Mouse (Mus musculus) neural tube, embryonic 14.5 days (tissue): Measurements from ENCODE around the gene Olfr315. TPM values are rescaled to one million over a fixed set of nuclear protein-coding genes. Genes with fewer than 3 reads are reported as not detected.
"Not testable (repeated sequence)": the region's sequence is repeated elsewhere in the genome, so short reads cannot be mapped to it uniquely, and the experiment has no call there.

Source experiments
- ATAC-seq: fragments of 200-750 bp; cut with Nextera tagmentation; 2 replicates; pipeline ENCODE4 v1.8.0; 2017; ENCODE audit warnings: low read depth, mild to moderate bottlenecking, moderate TSS enrichment, moderate library complexity
- H3K27ac ChIP-seq: fragments of 300-500 bp; sonication (generic); 2 replicates; pipeline ENCODE4 v1.5.1; 2014; ENCODE audit warnings: low read depth, mild to moderate bottlenecking, control low read depth, low read length, moderate library complexity, mixed read lengths
- H3K27me3 ChIP-seq: fragments of 300-500 bp; sonication (generic); 2 replicates; pipeline ENCODE4 v1.6.1; 2014; ENCODE audit warnings: low read length; ENCODE audit not compliant: control insufficient read depth, insufficient read depth
- H3K36me3 ChIP-seq: fragments of 300-500 bp; sonication (generic); 2 replicates; pipeline ENCODE4 v1.6.1; 2014; ENCODE audit warnings: low read length, mixed read lengths; ENCODE audit not compliant: control insufficient read depth, insufficient read depth
- H3K4me1 ChIP-seq: fragments of 300-500 bp; sonication (generic); 2 replicates; pipeline ENCODE4 v1.6.1; 2014; ENCODE audit warnings: low read length; ENCODE audit not compliant: control insufficient read depth, insufficient read depth
- H3K4me2 ChIP-seq: fragments of 300-500 bp; sonication (generic); 2 replicates; pipeline ENCODE4 v1.6.1; 2014; ENCODE audit warnings: mild to moderate bottlenecking, low read depth, low read length, control low read depth
- H3K4me3 ChIP-seq: fragments of 300-500 bp; sonication (generic); 2 replicates; pipeline ENCODE4 v1.5.1; 2014; ENCODE audit warnings: low read depth, low read length, control low read depth, mixed read lengths
- H3K9ac ChIP-seq: fragments of 300-500 bp; sonication (generic); replicated peaks from 2 replicates; pipeline ENCODE4 v1.6.1; 2014; ENCODE audit warnings: low read depth, mild to moderate bottlenecking, control low read depth, low read length, mixed read lengths
- H3K9me3 ChIP-seq: fragments of 300-500 bp; sonication (generic); 2 replicates; pipeline ENCODE4 v1.6.1; 2016; ENCODE audit warnings: low read length; ENCODE audit not compliant: control insufficient read depth
- WGBS: fragments of 180-500 bp; shearing (Covaris S2); extraction: QIAGEN DNeasy Blood & Tissue Kit; methylation state at CpG from one replicate; pipeline ENCODE4 v1.1.7; 2014; 5-methylcytosine and 5-hydroxymethylcytosine counted together
- polyA plus RNA-seq: library from polyadenylated mRNA; unstranded; fragments of >200 nt; fragmentation: Nextera tagmentation; extraction: Ambion mirVana; gene quantifications from 2 replicates; pipeline ENCODE4 v1.2.1, GENCODE M21; 2014

Gene Olfr315
- not detected in 2 replicates for polyA plus RNA-seq

GRCm38 (mm10) chr11:58772888-58773287, at the start of gene Olfr315:
TSS of gene Olfr315 (plus strand) at chr11:58773188.
- Histone ChIP-seq H3K9ac (no peak within 1 kb of the TSS), H3K27me3 (no peaks in the 10 kb centered on the region), H3K4me1 (no peaks in the 10 kb centered on the region), H3K4me3 (no peak within 1 kb of the TSS), H3K9me3 (no peaks in the 10 kb centered on the region), H3K36me3 (no peaks in the 10 kb centered on the region), H3K4me2 (no peak within 1 kb of the TSS), H3K27ac (no peak within 1 kb of the TSS)
- no peak for ATAC-seq

DNA sequence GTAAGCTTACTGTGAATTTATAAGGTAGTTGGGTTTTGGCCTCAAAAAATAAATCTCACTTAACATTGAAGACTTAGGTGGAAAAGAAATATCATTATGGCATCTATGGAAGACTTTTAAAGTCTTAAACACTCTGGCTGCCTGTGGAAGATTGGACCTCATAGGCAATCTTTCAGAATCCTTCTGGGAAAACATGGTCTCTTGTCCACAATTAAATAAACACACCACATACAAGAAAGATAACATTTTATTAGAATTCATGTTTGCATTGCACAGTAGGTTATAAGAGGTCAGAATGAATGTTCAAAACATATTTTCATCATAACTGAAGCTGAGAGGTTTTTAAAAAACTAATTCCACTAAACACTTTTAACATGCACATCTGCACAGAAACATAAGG, 49.1 kb upstream of the Olfr315 start, which contains the start of gene Olfr318:
TSS of gene Olfr318 (minus strand) at position 101 of the 400 bp plus-strand sequence.
- H3K9me3 ChIP-seq: no peaks in the 10 kb centered on the region
- no peaks in the 10 kb centered on the region for H3K36me3 ChIP-seq
- no peaks in the 10 kb centered on the region for H3K4me1 ChIP-seq
- no peak within 1 kb of the TSS for H3K4me3 ChIP-seq
- no peak for ATAC-seq
- no peak within 1 kb of the TSS for H3K9ac ChIP-seq
- H3K27ac ChIP-seq: no peak within 1 kb of the TSS
- no peak within 1 kb of the TSS for H3K4me2 ChIP-seq
- no peaks in the 10 kb centered on the region for H3K27me3 ChIP-seq

DNA sequence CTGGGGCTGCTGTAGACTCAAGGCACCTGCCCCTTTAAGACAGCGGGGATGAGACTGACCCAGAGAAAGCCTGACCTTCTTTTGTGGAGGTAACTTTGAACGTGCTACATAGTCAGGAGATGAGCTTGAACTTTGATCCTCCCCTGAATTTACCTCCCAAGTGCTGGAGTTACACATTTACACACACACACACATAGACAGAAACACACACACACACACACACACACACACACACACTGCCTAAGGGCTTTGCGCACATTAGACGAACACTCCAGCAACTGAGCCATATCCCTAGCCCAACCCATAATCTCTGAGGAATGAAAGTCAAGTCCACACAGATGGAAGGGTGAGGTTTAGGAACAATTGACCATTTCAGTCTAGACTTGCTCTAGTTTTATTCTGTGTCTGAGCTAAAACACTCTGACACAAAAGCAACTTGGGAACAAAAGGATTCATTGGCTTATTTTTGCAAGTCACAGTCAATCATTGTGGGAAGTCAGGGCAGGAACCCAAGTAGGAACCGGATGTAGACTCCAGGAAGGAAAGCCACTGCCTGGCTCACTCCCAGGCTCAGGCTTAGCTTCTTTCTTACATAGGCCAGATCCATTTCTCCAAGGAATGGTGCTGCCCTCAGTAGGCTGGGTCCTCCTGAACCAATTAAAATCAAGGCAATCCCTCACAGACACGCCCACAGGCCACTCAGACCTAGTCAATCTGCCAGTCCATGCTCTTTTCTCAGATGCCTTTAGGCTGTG, 44.9 kb upstream of the Olfr315 start:
- not testable (repeated sequence) for H3K27me3 ChIP-seq, H3K4me1 ChIP-seq, H3K9ac ChIP-seq, ATAC-seq, H3K9me3 ChIP-seq, H3K36me3 ChIP-seq, H3K27ac ChIP-seq, H3K4me2 ChIP-seq, H3K4me3 ChIP-seq
- WGBS: 79% methylated on average over 6 of the region's 6 CpGs

DNA sequence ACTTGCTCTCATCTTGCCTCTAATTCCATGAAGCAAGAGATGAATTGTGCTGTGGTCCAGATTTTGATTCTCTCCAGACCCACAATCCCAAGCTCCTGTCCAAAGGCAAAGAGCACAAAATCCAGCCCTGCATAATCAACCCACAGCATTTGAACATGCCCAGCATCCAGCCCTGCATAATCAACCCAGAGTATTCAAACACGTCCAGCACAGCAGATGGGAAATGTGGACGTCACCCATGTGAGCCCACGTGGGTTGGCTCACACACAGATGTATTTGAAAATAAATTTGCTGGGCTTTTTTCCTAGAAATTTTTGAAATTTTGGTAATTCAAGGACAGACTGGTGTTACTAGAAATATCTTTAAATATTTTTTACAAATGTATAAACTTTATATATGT, 39.6 kb upstream of the Olfr315 start:
- 48% methylated on average over 3 of the region's 3 CpGs for whole genome bisulfite sequencing
- no peaks in the 10 kb centered on the region for H3K36me3 ChIP-seq
- no peaks in the 10 kb centered on the region for H3K27me3 ChIP-seq
- H3K4me1 ChIP-seq: no peaks in the 10 kb centered on the region
- H3K27ac ChIP-seq: no peak overlapping the region
- H3K9me3 ChIP-seq: no peaks in the 10 kb centered on the region
- H3K4me3 ChIP-seq: no peak overlapping the region
- no peak overlapping the region for H3K9ac ChIP-seq
- no peak overlapping the region for H3K4me2 ChIP-seq
- no peak for ATAC-seq

DNA sequence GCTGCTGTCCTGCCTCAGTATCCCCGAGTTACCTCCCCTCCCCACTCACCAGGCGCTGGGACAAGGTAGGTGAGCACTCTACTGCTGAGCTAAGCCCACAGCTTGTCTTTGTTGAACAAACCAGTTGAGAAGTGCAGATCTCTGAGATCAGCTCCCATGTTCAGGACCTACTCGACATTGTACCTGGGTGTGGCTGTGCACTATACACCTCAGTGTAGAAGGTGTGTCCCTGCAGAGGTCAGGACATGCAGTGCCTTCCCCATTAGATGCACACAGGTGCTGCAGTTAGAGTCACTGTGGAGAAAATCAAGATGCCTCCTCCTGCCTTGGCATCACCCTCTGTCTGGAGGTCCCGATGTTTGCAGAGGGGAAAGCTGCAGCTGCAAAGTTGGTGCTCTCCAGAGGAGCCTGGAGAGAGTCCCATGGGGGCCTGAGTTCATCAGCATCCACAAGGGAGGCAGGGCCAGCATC, 34.2 kb upstream of the Olfr315 start, which contains the start of gene Olfr317:
TSS of gene Olfr317 (minus strand) at position 421 of the 471 bp plus-strand sequence.
- ATAC-seq: no peak
- Histone ChIP-seq H3K27ac (no peak within 1 kb of the TSS), H3K4me2 (no peak within 1 kb of the TSS), H3K9me3 (no peaks in the 10 kb centered on the region), H3K27me3 (no peaks in the 10 kb centered on the region), H3K9ac (no peak within 1 kb of the TSS), H3K4me3 (no peak within 1 kb of the TSS), H3K36me3 (no peaks in the 10 kb centered on the region), H3K4me1 (no peaks in the 10 kb centered on the region)
- 80% methylated on average over 4 of the region's 4 CpGs for WGBS

DNA sequence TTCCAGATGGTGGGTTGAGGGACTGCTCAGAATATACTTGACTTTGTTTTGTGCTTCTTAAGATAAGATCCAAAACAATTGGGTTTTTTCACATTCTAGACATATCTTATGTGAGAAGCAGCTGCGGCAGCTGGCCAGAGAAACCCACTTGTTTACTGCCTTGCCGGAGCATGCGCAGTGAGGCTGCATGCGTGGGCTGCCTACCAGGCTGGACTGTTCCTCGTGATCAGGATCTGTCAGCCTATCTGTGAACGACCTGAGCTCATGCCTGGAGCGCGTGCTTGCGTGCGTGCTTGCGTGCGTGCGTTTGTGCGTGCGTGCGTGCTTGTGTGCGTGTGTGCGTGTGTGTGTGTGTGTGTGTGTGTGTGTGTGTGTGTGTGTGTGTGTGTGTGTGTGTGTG, 21.9 kb upstream of the Olfr315 start:
- H3K9ac ChIP-seq, H3K27me3 ChIP-seq, ATAC-seq, H3K27ac ChIP-seq, H3K9me3 ChIP-seq, H3K4me2 ChIP-seq, H3K4me3 ChIP-seq, H3K4me1 ChIP-seq, H3K36me3 ChIP-seq: not testable (repeated sequence)
- WGBS: 89% methylated on average over 18 of the region's 18 CpGs

GRCm38 (mm10) chr11:58752434-58752833, 20.6 kb upstream of the Olfr315 start, which contains the start of gene Olfr316:
TSS of gene Olfr316 (plus strand) at chr11:58752734.
- H3K4me1 ChIP-seq: no peaks in the 10 kb centered on the region
- WGBS: 93% methylated on average over 2 of the region's 2 CpGs

GRCm38 (mm10) chr11:58782480-58783089, 9.6 kb downstream of the Olfr315 start, which contains the start of gene Olfr314:
TSS of gene Olfr314 (plus strand) at chr11:58782952.
- no peak for ATAC-seq
- WGBS: 85% methylated on average over 6 of the region's 6 CpGs

More at GRCm38 (mm10) chr11:58752434-58752833, 20.6 kb upstream of the Olfr315 start, which contains the start of gene Olfr316:
- H3K9me3 ChIP-seq: no peaks in the 10 kb centered on the region
- no peak within 1 kb of the TSS for H3K4me3 ChIP-seq
- H3K9ac ChIP-seq: no peak within 1 kb of the TSS
- H3K36me3 ChIP-seq: no peaks in the 10 kb centered on the region
- H3K27ac ChIP-seq: no peak within 1 kb of the TSS
- H3K4me2 ChIP-seq: no peak within 1 kb of the TSS
- H3K27me3 ChIP-seq: no peaks in the 10 kb centered on the region
- no peak for ATAC-seq

GRCm38 (mm10) chr11:58784182-58784581, 11.2 kb downstream of the Olfr315 start:
- no peaks in the 10 kb centered on the region for H3K9me3 ChIP-seq
- H3K9ac ChIP-seq: no peak overlapping the region
- no peak overlapping the region for H3K27ac ChIP-seq
- H3K27me3 ChIP-seq: no peaks in the 10 kb centered on the region
- H3K4me2 ChIP-seq: no peak overlapping the region
- no peak overlapping the region for H3K4me3 ChIP-seq
- H3K36me3 ChIP-seq: no peaks in the 10 kb centered on the region
- ATAC-seq: no peak
- H3K4me1 ChIP-seq: no peaks in the 10 kb centered on the region
- WGBS: 89% methylated on average over 2 of the region's 2 CpGs

More at GRCm38 (mm10) chr11:58782480-58783089, 9.6 kb downstream of the Olfr315 start, which contains the start of gene Olfr314:
- no peak within 1 kb of the TSS for H3K27ac ChIP-seq
- no peaks in the 10 kb centered on the region for H3K36me3 ChIP-seq
- no peaks in the 10 kb centered on the region for H3K9me3 ChIP-seq
- H3K27me3 ChIP-seq: no peaks in the 10 kb centered on the region
- no peak within 1 kb of the TSS for H3K9ac ChIP-seq
- no peak within 1 kb of the TSS for H3K4me3 ChIP-seq
- no peak within 1 kb of the TSS for H3K4me2 ChIP-seq
- no peaks in the 10 kb centered on the region for H3K4me1 ChIP-seq
